Mouse (Mus musculus) CH12.LX (cell line): ENCODE results near the gene Abhd18. TPM values are rescaled to one million over a fixed set of nuclear protein-coding genes. Genes with fewer than 3 reads are reported as not detected.

Experiments
- polyA plus RNA-seq: library from polyadenylated mRNA; unstranded; fragments of >175 nt; gene quantifications from 2 replicates; pipeline ENCODE4 v1.2.1, GENCODE M21; 2012; ENCODE audit warnings: low read depth; ENCODE audit not compliant: insufficient read length
- total RNA-seq, 2 experiments: library from RNA; depleted of rRNA; stranded (reverse); fragments of 300-350 nt in 1 of 2; fragments of >200 nt in 1 of 2; gene quantifications; 2 replicates each; pipeline ENCODE4 v1.2.3; 2012 to 2014

The Abhd18 gene
- total and polyA plus RNA-seq, 3 experiments, result 3.7 to 13.4 (median 8.5) TPM

Other genes starting within 250 kb of the Abhd18 start
- gene Slc25a31, start 138.1 kb upstream of the Abhd18 start, total RNA-seq (2012; rRNA removed), result not detected in 2 replicates
- gene Slc25a31, start 138.1 kb upstream of the Abhd18 start, total RNA-seq (2014; rRNA removed), result not detected in 2 replicates
- not detected in 2 replicates for gene Slc25a31, start 138.1 kb upstream of the Abhd18 start, polyA plus RNA-seq
- gene Hspa4l, start 102.5 kb upstream of the Abhd18 start, total RNA-seq (2012; rRNA removed), result 4.4 and 5.3 TPM in 2 replicates
- gene Hspa4l, start 102.5 kb upstream of the Abhd18 start, total RNA-seq (2014; rRNA removed), result 1.7 and 2.1 TPM in 2 replicates
- gene Hspa4l, start 102.5 kb upstream of the Abhd18 start, polyA plus RNA-seq, result 2.3 and 3.8 TPM in 2 replicates
- gene Plk4, start 47.0 kb upstream of the Abhd18 start, total RNA-seq (2012; rRNA removed), result 39.2 and 41.1 TPM in 2 replicates
- 43.2 and 46.0 TPM in 2 replicates for gene Plk4, start 47.0 kb upstream of the Abhd18 start, total RNA-seq (2014; rRNA removed)
- 36.3 and 39.0 TPM in 2 replicates for gene Plk4, start 47.0 kb upstream of the Abhd18 start, polyA plus RNA-seq
- 3.8 and 4.1 TPM in 2 replicates for gene Mfsd8, start 84 bp upstream of the Abhd18 start, total RNA-seq (2012; rRNA removed)
- gene Mfsd8, start 84 bp upstream of the Abhd18 start, total RNA-seq (2014; rRNA removed), result 7.7 and 8.0 TPM in 2 replicates
- 6.0 and 10.0 TPM in 2 replicates for gene Mfsd8, start 84 bp upstream of the Abhd18 start, polyA plus RNA-seq
- 0.04 TPM in 1 of 2 replicates, not detected in the other for gene 1700034I23Rik, start 55.6 kb downstream of the Abhd18 start, total RNA-seq (2012; rRNA removed)
- gene 1700034I23Rik, start 55.6 kb downstream of the Abhd18 start, total RNA-seq (2014; rRNA removed), result not detected in 2 replicates
- not detected in 2 replicates for gene 1700034I23Rik, start 55.6 kb downstream of the Abhd18 start, polyA plus RNA-seq
- 13.7 and 14.7 TPM in 2 replicates for gene Larp1b, start 102.9 kb downstream of the Abhd18 start, total RNA-seq (2012; rRNA removed)
- gene Larp1b, start 102.9 kb downstream of the Abhd18 start, total RNA-seq (2014; rRNA removed), result 8.7 and 13.0 TPM in 2 replicates
- gene Larp1b, start 102.9 kb downstream of the Abhd18 start, polyA plus RNA-seq, result 11.9 and 12.0 TPM in 2 replicates
- gene Pgrmc2, start 236.1 kb downstream of the Abhd18 start, total RNA-seq (2012; rRNA removed), result 18.5 and 21.8 TPM in 2 replicates
- gene Pgrmc2, start 236.1 kb downstream of the Abhd18 start, total RNA-seq (2014; rRNA removed), result 31.6 and 33.6 TPM in 2 replicates
- 50.3 and 50.4 TPM in 2 replicates for gene Pgrmc2, start 236.1 kb downstream of the Abhd18 start, polyA plus RNA-seq